Mouse (Mus musculus): ENCODE measurements around the gene Parp14. TPM values are rescaled to one million over a fixed set of nuclear protein-coding genes. Genes with fewer than 3 reads are reported as not detected.
A peak's percentile ranks its signal among the peaks of the same experiment; 100 is the strongest.

Parp14 gene
- total and polyA plus RNA-seq, 3 experiments = 3.9 to 6.4 (median 6.0) TPM

DNA sequence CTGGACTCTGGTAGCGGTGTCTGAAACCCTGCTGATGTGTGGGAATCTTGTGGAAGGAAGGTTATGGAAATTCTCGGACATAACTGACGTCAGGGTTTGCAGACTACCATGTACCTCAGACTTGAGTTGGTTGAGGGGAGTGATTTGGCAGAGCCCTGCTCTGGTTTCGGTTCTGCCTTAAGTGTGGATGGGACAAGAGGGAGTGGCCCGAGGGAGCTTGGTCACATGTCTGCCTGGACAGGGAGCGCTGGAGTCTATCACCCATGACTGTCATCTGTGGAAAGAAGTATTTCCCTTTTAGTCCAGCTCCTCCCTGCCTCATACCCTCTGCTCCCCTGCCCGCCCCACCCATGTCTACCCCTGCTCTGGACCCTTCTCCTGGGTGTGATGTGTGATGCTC, 69.2 kb downstream of the Parp14 start:
- H3K36me3 ChIP-seq (replicated peaks in 1 of 2; ENCODE audit: control insufficient read depth in 1 of 2, insufficient read depth in 1 of 2, low read length in 1 of 2) = peaks cover 13 to 63% of the 10 kb centered on the region in 2 experiments
- no peak overlapping the region for H3K4me3 ChIP-seq (replicated peaks in 1 of 3; ENCODE audit: low read depth in 2 of 3, low read length in 2 of 3, poor library complexity in 1 of 3)
- no peak overlapping the region for H3K4me2 ChIP-seq (ENCODE audit: insufficient read depth, low read depth, poor library complexity, severe bottlenecking)
- H3K79me2 ChIP-seq (replicated peaks; ENCODE audit: control insufficient read depth, extremely low read depth, insufficient read depth, poor library complexity, severe bottlenecking) = no peaks in the 10 kb centered on the region
- no peak for TF ChIP-seq MAX (IDR thresholded peaks at IDR 0.05; ENCODE audit: low read length)
- TF ChIP-seq USF2 (conservative IDR thresholded peaks at IDR 0.05; ENCODE audit: low read depth, low read length) = no peak; the same call in 1 of the 2 replicates
- peak; percentile 12; the same call in 1 of the 2 replicates for TF ChIP-seq USF1 (IDR thresholded peaks at IDR 0.05; ENCODE audit: low read depth, low read length)
- TF ChIP-seq TBP (conservative IDR thresholded peaks at IDR 0.05; ENCODE audit: low read depth, low read length) = no peak
- no peak for TF ChIP-seq CHD2 (IDR thresholded peaks at IDR 0.05; ENCODE audit: low read length)
- dilution Hi-C loops (cut with MboI; ENCODE audit: extremely low pct_ligation_motif_present, extremely low pct_unique_long_range_greater_than_20kb, low sequenced_read_pairs) = no loop called here
- peak; percentile 48 for DNase-seq (ENCODE audit: extremely low read depth)
- peaks cover 6 to 16% of the 10 kb centered on the region in 2 experiments; a peak in 3 of 4 replicates for H3K4me1 ChIP-seq (ENCODE audit: control insufficient read depth in 1 of 2, insufficient read depth in 2 of 2)
- H3K9me3 ChIP-seq (replicated peaks; ENCODE audit: low read length) = peaks cover 13% of the 10 kb centered on the region
- no peak overlapping the region for H3K9ac ChIP-seq (ENCODE audit: insufficient read depth, low read depth)
- no peaks in the 10 kb centered on the region for H3K27me3 ChIP-seq (replicated peaks)
- in situ Hi-C loops (cut with MboI; ENCODE audit: low pct_ligation_motif_present, low pct_unique_long_range_greater_than_20kb, low sequenced_read_pairs) = no loop called here
- H3K27ac ChIP-seq (ENCODE audit: insufficient read depth, low read depth) = no peak overlapping the region

DNA sequence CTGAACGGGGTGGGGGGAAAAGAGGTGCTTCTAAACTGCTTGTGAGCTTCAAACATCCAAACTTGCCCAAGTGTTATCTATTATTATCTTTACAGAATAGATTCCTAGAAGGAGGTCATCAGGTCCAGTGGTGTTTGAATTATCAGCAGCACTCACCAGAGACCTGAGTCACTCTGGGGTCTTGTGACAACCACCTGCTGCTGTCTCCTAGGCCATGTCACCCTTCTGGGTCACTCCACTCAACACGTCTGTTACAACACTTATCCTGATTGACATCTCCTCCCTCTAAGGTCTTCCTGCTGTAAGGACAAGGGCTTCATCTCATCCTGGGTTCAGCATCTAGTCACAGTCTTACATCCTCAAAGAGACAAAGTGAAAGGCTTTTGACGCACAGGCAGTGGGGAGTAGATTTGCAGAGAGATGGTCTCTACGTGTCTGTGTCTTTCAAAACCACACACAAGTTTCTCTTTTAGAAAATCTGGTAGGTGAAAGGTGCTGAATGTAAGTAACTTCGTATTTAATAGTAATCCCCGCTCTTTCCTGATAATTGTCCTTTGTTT, 79.3 kb downstream of the Parp14 start:
- H3K9me3 ChIP-seq (replicated peaks; ENCODE audit: low read length) = no peaks in the 10 kb centered on the region
- dilution Hi-C loops (cut with MboI; ENCODE audit: extremely low pct_ligation_motif_present, extremely low pct_unique_long_range_greater_than_20kb, low sequenced_read_pairs) (no loop called here), in situ Hi-C loops (cut with MboI; ENCODE audit: low pct_ligation_motif_present, low pct_unique_long_range_greater_than_20kb, low sequenced_read_pairs) (no loop called here)
- TF ChIP-seq TBP (conservative IDR thresholded peaks at IDR 0.05; ENCODE audit: low read depth, low read length) (no peak), ELF1 (IDR thresholded peaks at IDR 0.05; ENCODE audit: low read depth, low read length) (no peak), JUN (IDR thresholded peaks at IDR 0.05; ENCODE audit: insufficient read depth, low read depth, low read length) (no peak), IRF4 (IDR thresholded peaks at IDR 0.05; ENCODE audit: low read depth, low read length) (no peak), MYC (IDR thresholded peaks at IDR 0.05; ENCODE audit: low read depth, low read length) (no peak), MXI1 (IDR thresholded peaks at IDR 0.05; ENCODE audit: low read depth, low read length) (no peak), PAX5 (IDR thresholded peaks at IDR 0.05; ENCODE audit: low read length) (no peak), MAFK (IDR thresholded peaks at IDR 0.05; ENCODE audit: insufficient replicate concordance, low read length) (no peak), EP300 (IDR thresholded peaks at IDR 0.05; ENCODE audit: low read length) (no peak), ETS1 (conservative IDR thresholded peaks at IDR 0.05; ENCODE audit: low read depth, low read length) (no peak), ZC3H11A (IDR thresholded peaks at IDR 0.05; ENCODE audit: low read depth, low read length) (no peak), POLR2AphosphoS2 (IDR thresholded peaks at IDR 0.05; ENCODE audit: low read depth, low read length) (no peak)
- no peaks in the 10 kb centered on the region for H3K4me1 ChIP-seq (ENCODE audit: control insufficient read depth in 1 of 2, insufficient read depth in 2 of 2)
- H3K4me2 ChIP-seq (ENCODE audit: insufficient read depth, low read depth, poor library complexity, severe bottlenecking) = no peak overlapping the region
- no peaks in the 10 kb centered on the region for H3K27me3 ChIP-seq (replicated peaks)
- H3K79me2 ChIP-seq (replicated peaks; ENCODE audit: control insufficient read depth, extremely low read depth, insufficient read depth, poor library complexity, severe bottlenecking) = no peaks in the 10 kb centered on the region
- H3K4me3 ChIP-seq (replicated peaks in 1 of 3; ENCODE audit: low read depth in 2 of 3, low read length in 2 of 3, poor library complexity in 1 of 3) = no peak overlapping the region
- peaks cover 24 to 70% of the 10 kb centered on the region in 2 experiments for H3K36me3 ChIP-seq (replicated peaks in 1 of 2; ENCODE audit: control insufficient read depth in 1 of 2, insufficient read depth in 1 of 2, low read length in 1 of 2)
- no peak overlapping the region for H3K27ac ChIP-seq (ENCODE audit: insufficient read depth, low read depth)
- H3K9ac ChIP-seq (ENCODE audit: insufficient read depth, low read depth) = no peak overlapping the region
- DNase-seq (ENCODE audit: extremely low read depth) = no peak
